Mouse (Mus musculus) layer of hippocampus, postnatal 14 days (tissue): ENCODE data around the gene Gria4. TPM values are rescaled to one million over a fixed set of nuclear protein-coding genes. Genes with fewer than 3 reads are reported as not detected.
"Not testable (repeated sequence)": the region's sequence is repeated elsewhere in the genome, so short reads cannot be mapped to it uniquely, and the experiment has no call there.

ENCODE experiments used
- DNase-seq, 2 experiments: peaks; one replicate each; pipeline ENCODE4 v3.0.0; 2021 to 2022; ENCODE audit warnings: low spot score in 2 of 2, mixed read lengths in 1 of 2
- long read RNA-seq, 2 experiments: library from polyadenylated mRNA; stranded (forward); transcript quantifications; one replicate each; pipeline ENCODE4 v2.0.0; 2021
- total RNA-seq, 2 experiments: library from RNA; stranded (reverse); gene quantifications; 2 replicates each; pipeline ENCODE4 v1.2.3; 2021

Gene Gria4
- total RNA-seq, result 10 to 100 TPM; 54.7 to 61.6 TPM
- long read RNA-seq, experiment 1, transcript Gria4-203 (11 exons, 2,338 nt), result major isoform, 15 of 31 reads
- long read RNA-seq, experiment 1, partial matches to known transcripts, result 11 of 31 reads
- long read RNA-seq, experiment 1, other reads (novel, unspliced or antisense), result 5 of 31 reads
- long read RNA-seq, experiment 2, full-length matches to known transcripts, result 13 of 32 reads
- long read RNA-seq, experiment 2, partial matches to known transcripts, result 13 of 32 reads
- long read RNA-seq, experiment 2, other reads (novel, unspliced or antisense), result 6 of 32 reads

DNA sequence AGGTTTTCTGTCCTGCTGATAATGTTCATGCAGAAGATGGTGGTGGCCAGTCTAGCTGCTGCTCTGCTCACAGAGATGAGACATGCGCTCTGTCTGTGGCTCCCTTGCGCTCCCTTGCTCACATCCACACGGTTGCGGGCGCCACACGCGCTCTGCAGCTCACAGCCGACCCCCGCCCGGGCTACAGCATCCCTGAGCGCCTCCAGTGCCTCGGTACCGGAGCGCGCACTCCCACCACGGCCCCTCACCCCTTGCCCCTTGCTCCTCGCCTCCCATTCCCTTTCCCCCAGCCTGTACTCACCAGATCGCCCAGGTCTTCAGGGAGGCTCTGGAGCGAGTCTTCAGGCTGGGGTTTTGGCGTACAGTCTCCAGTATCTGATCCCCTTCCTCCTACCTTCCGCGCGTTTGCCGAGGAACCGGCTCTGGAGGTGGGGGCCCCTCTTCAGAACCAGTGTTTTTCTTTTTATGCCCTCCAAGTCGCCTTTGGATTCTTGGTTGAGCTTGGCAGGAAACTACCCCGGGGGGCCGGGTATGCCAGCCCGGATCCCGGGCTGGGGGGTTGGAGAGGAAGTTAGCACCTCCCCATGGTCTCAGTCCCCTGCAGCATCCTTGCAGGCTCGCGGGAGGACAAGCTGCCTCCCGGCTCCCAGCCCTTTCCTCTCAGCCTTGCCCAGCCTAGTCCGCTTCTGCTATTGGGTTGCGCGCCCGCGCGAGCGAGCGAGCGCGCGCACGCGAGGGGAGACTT, at the start of gene Gria4:
Gria4 (minus strand) TSS at position 691 of the 745 bp plus-strand sequence.
- peak; percentile 73 to 78 for DNase-seq

GRCm38 (mm10) chr9:4810941-4811340, 14.9 kb upstream of the Gria4 start:
- DNase-seq, result not testable (repeated sequence)

DNA sequence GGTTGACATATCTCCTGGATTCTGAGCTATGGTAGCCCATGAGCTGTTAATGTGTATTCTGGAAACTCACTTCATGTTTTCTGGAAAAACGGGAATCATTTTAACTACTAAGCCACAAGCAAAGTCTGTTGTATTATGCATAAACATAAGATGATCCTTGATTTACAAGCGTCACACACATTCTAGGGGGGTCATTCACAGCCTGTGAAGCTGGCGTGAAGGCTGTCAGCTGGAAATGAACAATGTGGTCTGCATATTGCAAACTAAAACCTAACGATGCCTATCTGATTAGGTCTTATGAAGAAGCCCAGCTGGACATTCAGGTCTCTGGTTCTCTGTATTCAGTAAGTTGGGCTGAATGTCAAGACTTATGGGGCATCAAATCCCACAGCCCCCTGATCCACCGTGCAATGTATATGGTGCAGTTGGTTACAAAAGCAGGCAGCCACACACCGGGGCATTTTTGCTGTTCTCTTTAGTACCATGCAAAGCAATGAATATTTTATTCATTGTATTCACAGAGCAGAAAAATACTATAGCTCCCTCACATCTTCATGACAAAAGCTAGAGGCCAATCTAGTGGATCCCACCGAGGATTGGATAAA, 7.2 kb upstream of the Gria4 start:
- DNase-seq, result no peak

DNA sequence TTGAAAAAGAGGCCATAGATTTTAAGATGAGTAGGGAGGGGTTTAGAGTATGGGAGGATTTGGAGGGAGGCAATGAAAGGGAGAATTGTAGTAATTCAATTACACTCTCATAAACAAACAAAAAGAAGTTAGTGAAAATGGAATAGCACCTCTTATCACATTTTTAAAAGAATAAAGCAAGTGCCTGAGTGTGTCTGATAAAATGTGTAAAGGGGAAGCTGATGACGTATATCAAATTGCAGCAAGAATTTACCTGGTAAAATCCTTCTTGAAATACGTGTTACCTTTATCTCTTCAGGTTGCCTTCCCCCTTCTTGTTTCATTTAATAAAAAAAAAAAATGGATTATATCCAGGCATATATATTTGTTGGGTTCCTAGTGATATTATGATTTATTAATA, 1.4 kb upstream of the Gria4 start:
- DNase-seq, result no peak

DNA sequence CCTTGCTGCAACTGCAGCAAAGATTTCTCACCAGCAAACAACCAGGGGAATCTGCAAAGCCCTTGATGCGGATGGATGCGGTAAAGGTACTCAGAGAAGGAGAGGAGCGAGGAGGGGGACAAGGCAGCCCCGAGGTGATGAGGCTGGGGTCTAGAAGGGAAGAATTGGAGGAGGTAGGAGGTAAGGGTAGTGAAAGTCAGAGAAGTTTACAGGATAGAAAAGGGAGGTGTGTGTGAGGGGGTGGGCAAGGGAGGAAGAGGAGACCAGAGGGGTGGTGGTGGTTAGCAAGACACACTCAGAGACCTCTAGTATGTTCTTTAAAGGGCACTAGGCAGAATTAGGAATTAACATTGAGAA, 233 bp upstream of the Gria4 start:
- DNase-seq, result no peak

DNA sequence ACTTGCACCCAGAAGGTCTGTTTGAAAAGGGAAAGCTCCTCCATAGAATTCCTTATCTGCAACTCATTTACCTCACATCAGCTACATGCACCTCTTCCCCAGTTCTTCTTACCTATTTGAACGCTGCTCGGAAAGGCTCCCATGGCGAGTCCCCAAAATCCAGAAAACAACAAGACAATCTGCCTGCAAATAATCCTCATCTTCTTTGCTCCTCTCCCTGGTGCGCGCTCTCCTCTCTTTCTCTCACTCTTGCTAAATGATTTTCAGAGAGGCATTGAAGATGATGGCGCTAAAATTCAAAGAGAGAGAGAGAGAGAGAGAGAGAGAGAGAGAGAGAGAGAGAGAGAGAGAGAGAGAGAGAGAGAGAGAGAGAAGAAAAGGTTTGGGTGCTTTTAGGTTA, 959 bp downstream of the Gria4 start:
- peak in 1 of 2 experiments; percentile 25 for DNase-seq

DNA sequence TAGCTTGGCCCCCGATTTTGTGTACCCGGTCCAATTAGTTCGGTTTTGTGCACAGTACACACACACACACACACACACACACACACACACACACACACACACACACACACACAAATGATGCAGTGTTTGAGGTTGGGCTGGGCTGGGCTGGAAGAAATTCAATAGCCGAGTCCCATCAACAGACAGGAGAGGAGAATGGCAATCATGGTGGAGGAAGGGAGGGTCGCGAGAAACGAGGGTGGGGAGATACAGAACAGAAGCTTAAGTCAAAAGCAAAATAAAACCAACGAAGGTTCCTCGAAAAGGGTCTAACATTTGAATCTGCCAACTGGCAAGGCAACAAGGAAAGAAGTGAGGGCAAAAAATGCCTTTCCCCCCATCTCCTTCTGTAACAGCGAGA, 1.6 kb downstream of the Gria4 start:
- peak; percentile 9 to 11 for DNase-seq

GRCm38 (mm10) chr9:4749407-4749806, 46.6 kb downstream of the Gria4 start:
- DNase-seq, result not testable (repeated sequence)

DNA sequence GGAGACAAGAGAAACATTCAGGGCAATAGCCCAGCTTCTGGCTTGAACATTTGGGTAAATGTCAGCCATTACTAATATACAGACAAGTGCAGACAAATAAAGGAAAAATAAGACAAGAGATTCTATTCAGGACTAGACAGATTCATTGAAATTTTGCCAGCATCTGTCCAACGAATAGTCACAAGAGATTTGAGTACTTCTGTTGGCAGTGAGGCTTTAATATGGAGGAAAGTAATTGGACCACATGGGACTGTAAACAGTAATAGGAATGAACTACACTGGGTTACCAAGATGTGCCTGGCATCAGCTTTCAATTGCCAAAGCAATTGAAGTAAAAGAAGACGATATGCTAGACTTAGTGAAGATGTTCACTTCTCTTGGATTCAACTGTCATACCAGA, 81.9 kb downstream of the Gria4 start:
- peak in 1 of 2 experiments; percentile 14 for DNase-seq

DNA sequence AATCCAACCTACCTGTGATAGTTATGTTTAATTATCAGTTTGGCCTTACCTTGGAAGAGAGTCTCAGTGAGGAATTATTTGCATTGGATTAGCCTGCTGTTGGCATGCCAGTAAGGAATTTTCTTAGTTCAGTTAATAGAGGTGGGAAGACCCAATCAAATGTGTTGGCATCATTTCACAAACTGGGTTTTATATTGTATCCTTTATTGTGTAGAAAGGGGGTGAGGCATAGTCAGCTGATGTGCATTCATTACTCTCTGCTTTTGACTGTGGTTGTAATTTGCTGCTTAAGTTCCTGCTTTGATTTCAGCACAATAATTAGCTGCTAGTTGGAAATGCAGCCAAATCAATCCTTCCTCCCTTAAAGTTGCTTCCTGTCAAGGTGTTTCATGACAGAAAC, 83.7 kb downstream of the Gria4 start:
- no peak for DNase-seq

DNA sequence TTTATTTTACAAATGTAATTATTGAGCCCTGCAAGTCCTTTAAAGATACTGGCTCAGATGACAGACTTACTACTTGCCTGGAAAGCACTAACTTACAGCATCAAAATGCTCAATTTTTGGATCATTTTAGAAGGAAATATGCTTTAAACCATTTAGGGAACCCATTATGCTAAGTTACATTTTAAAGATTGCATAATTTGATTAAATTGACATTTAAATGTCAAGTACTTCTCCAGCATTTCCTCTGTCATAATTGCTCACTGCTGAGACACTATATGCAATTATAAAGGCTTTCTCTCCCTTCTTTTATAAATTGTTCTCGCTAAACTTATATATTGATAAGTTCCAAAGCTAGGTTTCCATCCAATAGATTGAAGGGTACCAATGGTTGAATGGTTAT, 108.9 kb downstream of the Gria4 start:
- no peak for DNase-seq

DNA sequence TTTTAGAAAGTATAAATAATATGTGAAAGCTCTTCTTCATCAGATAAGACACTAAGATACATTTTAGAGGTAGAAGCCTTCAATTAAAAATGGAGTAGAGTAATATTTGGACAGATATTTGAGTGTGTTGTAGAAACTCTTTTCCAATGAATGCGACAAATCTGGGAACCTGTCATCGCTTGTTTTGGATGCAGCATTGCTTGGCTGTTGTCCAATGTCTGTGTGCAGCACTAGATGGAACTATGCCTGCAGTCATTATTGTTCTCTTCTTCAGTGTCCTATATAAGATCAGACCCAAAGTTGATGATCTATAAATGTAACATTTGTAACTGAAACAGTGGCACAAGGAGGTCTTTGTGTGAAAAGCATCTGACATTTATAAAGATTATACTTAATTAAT, 115.8 kb downstream of the Gria4 start:
- DNase-seq, result peak in 1 of 2 experiments; percentile 55

DNA sequence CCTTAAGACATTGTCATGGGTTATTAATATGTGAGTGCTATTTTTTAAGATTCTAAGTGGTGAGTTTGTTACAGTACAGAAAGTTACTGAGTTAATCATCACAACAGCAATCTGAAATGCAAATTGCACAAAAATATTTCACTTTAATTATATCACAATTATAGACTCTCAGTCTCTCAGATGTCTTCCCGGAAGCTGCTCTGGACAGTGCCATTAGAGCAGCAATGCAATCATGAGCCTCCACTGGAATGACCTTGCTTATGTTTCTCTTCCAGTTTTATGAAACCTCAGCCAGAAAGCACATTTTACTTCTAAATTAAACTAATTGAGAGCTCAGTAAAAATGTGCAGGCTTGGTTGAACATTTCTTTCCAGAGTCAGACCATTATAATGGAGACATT, 116.9 kb downstream of the Gria4 start:
- no peak for DNase-seq

DNA sequence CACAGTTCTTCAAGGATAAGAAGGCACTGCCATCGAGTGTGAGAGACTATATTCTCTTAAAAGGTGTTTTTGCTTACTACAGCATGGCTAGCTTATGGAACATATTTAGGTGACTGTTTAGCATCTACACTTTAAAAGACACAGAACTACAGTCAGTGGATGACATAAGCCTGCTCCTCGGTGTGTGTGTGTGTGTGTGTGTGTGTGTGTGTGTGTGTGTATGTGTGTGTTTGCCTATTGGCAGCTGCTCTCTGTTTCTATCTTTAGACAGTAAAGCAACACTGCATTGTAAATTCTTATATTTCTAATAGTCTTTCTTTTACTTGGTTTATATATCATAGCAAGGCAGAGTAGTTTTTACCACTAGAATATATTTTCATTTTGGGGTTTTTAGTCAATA, 130.3 kb downstream of the Gria4 start:
- DNase-seq, result no peak

GRCm38 (mm10) chr9:4662421-4662820, 133.6 kb downstream of the Gria4 start:
- no peak for DNase-seq

DNA sequence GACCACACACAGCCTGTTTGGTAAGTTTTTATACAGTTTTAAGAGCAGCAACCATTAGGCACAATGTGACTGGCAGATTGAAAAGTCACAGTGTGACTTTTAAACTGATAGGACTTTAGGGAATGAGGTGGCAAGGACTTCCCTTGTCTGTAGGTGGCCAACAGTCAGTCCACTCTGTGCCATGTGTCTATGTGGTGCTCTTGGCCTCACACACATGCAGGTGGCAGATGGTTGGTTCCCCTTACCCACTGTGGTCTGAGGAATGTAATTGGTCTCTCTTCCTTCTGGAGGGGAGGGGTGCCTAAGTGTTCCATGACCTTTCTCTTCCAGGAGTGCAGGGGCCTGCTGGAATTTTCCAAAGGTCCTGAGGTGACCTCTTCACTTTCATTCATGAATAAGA, 137.1 kb downstream of the Gria4 start:
- no peak for DNase-seq

DNA sequence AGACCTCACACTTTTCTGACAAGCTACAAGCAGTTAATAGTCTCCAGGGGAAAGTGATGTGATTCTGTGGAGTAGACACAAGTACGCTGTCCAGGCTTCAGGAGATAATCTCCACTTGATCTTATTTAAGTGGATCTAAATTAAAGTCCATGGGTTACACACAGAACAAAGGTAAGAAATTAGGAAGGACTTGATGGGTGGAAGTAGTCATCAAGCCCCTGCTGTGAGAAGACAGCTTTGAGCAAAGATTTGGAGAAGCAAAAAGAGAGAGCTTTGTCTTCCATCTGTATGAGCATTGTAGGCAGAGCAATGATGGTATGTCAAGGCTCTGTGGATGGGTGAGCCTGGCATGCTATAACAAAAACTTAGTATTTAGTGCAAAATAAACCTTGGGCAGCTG, 141.7 kb downstream of the Gria4 start:
- DNase-seq, result no peak

GRCm38 (mm10) chr9:4639192-4639900, 156.7 kb downstream of the Gria4 start:
- DNase-seq, result peak; percentile 31 to 51

- DNase-seq, result no peak
Observed at GRCm38 (mm10) chr9:4631910-4632309, 164.1 kb downstream of the Gria4 start.

DNA sequence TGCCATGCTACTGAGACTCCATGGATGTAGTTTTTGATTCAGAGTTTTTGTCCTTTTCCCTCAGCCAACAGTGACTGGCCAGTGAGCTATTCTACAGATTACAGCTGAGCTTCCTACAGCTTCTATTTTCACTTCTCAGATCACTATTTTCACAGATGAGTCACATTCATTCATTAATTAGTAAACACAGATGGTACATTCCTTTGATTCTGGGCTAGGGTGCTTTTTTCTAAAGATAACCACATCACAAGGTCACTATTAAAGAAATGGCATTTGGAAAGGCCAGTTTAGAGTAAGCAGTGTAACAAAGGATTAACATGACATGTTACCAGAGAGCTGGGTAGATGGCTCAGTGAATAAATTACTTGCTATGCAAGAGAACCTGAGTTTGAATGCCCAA, 180.7 kb downstream of the Gria4 start:
- DNase-seq, result no peak

GRCm38 (mm10) chr9:4605354-4605753, 190.7 kb downstream of the Gria4 start:
- no peak for DNase-seq

DNA sequence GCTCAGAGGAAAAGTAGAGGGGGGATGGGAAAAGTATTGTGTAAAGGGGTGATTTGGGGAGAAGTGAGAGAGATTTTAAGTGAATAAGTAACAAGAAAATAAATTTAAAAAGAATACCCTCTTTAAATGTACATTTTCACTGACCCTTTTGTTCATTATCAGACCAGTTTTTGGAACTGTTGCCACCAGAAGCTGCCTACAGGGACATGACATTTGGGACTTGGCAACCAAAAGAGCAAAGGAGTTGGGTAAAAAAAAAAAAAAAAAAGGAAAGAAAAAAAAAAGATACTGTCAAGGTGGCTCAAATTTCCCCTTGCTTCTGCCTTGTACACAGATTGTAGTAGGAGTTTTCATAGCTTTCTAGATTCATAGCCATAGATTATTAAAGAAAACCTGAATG, 191.8 kb downstream of the Gria4 start:
- no peak for DNase-seq
